ENCODE assay signal across 16 mouse cellular contexts in the genomic region with DNA sequence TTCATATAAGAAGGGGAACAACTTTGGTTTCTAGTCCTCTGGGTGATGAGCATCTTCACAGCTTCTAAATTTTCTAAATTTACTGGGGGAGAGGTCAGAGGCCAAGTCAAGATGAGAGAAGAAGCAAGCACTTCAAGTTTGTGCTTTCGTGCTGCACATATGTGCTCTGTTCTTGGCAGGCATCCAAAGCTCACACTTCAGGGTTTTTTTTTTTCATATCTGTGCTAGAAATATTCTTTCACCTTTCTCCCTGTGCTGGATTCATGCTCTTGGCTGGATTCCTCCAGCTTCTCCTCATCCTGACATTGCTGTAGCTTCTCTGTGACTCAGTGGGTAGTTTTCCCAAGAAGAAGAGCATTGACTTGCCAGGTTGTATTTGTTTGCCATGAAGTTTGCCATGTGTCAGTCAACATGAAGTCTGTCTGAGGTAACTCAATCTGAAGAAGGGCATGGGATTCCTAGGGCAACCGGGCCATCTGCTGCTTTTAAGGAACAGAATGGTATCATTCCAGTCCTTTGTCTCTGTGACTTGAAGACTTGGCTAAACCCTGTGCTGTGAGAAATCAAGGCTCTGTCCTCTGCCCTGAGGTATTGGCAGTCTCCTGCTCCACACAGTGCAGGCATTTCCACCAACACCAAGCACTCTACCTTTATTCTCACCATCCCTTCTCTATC.
DNase-seq lines count a peak whose midpoint lies in the region; ATAC-seq and TF ChIP-seq lines count a peak whose summit lies in the region.
"Had no signal": no experiment of that assay in that cellular context is flagged by ENCODE, and none has a peak within 500 bp of the region (broad histone marks: within the 10 kb centered on the region; RNA-seq: fewer than 3 reads in every experiment).

No protein-coding gene starts in this region.

- no peak for TF ChIP-seq CTCF in hindbrain, postnatal 0 days (IDR thresholded peaks at IDR 0.05; ENCODE audit: low read depth)
- TF ChIP-seq CTCF in midbrain, postnatal 0 days (IDR thresholded peaks at IDR 0.05) = no peak
- TF ChIP-seq CTCF in forebrain, postnatal 0 days (IDR thresholded peaks at IDR 0.05; ENCODE audit: low read depth) = no peak

- no peak overlapping the region for H3K4me2 ChIP-seq in embryonic facial prominence, embryonic 14.5 days (ENCODE audit: low read depth, low read length)
- H3K4me2 ChIP-seq in hindbrain, postnatal 0 days (ENCODE audit: low read depth, low read length) = no peak overlapping the region
- no peak overlapping the region for H3K4me2 ChIP-seq in midbrain, postnatal 0 days (ENCODE audit: low read depth, low read length, poor library complexity, severe bottlenecking)
- H3K4me2 ChIP-seq in midbrain, embryonic 11.5 days = no peak overlapping the region
- H3K4me2 ChIP-seq in forebrain, postnatal 0 days (ENCODE audit: low read depth) = no peak overlapping the region
- H3K4me2 ChIP-seq: hindbrain, embryonic 15.5 days; neural tube, embryonic 12.5 days had no signal

- peaks cover 5% of the 10 kb centered on the region; the same call in 1 of the 2 replicates for H3K4me1 ChIP-seq in embryonic facial prominence, embryonic 14.5 days (ENCODE audit: control insufficient read depth, insufficient read depth, low read length)
- no peaks in the 10 kb centered on the region for H3K4me1 ChIP-seq in embryonic facial prominence, embryonic 10.5 days
- no peaks in the 10 kb centered on the region for H3K4me1 ChIP-seq in hindbrain, postnatal 0 days (ENCODE audit: insufficient read depth, low read length)
- H3K4me1 ChIP-seq in hindbrain, embryonic 10.5 days (replicated peaks) = no peaks in the 10 kb centered on the region
- no peaks in the 10 kb centered on the region for H3K4me1 ChIP-seq in midbrain, postnatal 0 days (ENCODE audit: insufficient read depth, low read length)
- no peaks in the 10 kb centered on the region for H3K4me1 ChIP-seq in midbrain, embryonic 11.5 days (ENCODE audit: control insufficient read depth, insufficient read depth, low read length)
- 0 out of 2 replicates have a peak, but pooled peaks cover 8% of the 10 kb centered on the region for H3K4me1 ChIP-seq in forebrain, postnatal 0 days (ENCODE audit: insufficient read depth)
- H3K4me1 ChIP-seq: neural tube, embryonic 12.5 days had no signal

- H3K9me3 ChIP-seq in embryonic facial prominence, embryonic 14.5 days (ENCODE audit: control insufficient read depth, low read length) = no peaks in the 10 kb centered on the region
- H3K9me3 ChIP-seq in embryonic facial prominence, embryonic 10.5 days = no peaks in the 10 kb centered on the region
- H3K9me3 ChIP-seq in hindbrain, postnatal 0 days (ENCODE audit: low read length) = no peaks in the 10 kb centered on the region
- H3K9me3 ChIP-seq in hindbrain, embryonic 10.5 days = no peaks in the 10 kb centered on the region
- H3K9me3 ChIP-seq in midbrain, postnatal 0 days (ENCODE audit: low read length) = no peaks in the 10 kb centered on the region
- no peaks in the 10 kb centered on the region for H3K9me3 ChIP-seq in midbrain, embryonic 11.5 days (ENCODE audit: control insufficient read depth, low read length)
- H3K9me3 ChIP-seq in forebrain, postnatal 0 days (ENCODE audit: low read length) = no peaks in the 10 kb centered on the region
- H3K9me3 ChIP-seq: hindbrain, embryonic 15.5 days; neural tube, embryonic 12.5 days had no signal

- no peak overlapping the region for H3K4me3 ChIP-seq in embryonic facial prominence, embryonic 14.5 days (ENCODE audit: low read depth, low read length)
- no peak overlapping the region for H3K4me3 ChIP-seq in embryonic facial prominence, embryonic 10.5 days
- no peak overlapping the region for H3K4me3 ChIP-seq in hindbrain, postnatal 0 days (ENCODE audit: low read length)
- no peak overlapping the region for H3K4me3 ChIP-seq in hindbrain, embryonic 10.5 days
- H3K4me3 ChIP-seq in midbrain, postnatal 0 days (ENCODE audit: low read depth, low read length) = no peak overlapping the region
- no peak overlapping the region for H3K4me3 ChIP-seq in midbrain, embryonic 11.5 days (ENCODE audit: low read depth, low read length)
- H3K4me3 ChIP-seq in forebrain, postnatal 0 days (ENCODE audit: low read depth, low read length) = no peak overlapping the region
- H3K4me3 ChIP-seq: hindbrain, embryonic 15.5 days; neural tube, embryonic 12.5 days had no signal

- WGBS in embryonic facial prominence, embryonic 14.5 days = 45% methylated on average over 2 of the region's 2 CpGs
- WGBS in embryonic facial prominence, embryonic 10.5 days = 70% methylated on average over 2 of the region's 2 CpGs
- 47% methylated on average over 2 of the region's 2 CpGs for WGBS in hindbrain, postnatal 0 days
- WGBS in hindbrain, embryonic 10.5 days = 74% methylated on average over 2 of the region's 2 CpGs
- WGBS in midbrain, postnatal 0 days = 68% methylated on average over 2 of the region's 2 CpGs
- WGBS in midbrain, embryonic 11.5 days = 78% methylated on average over 2 of the region's 2 CpGs
- 35% methylated on average over 2 of the region's 2 CpGs for WGBS in forebrain, postnatal 0 days

- no peak overlapping the region for H3K9ac ChIP-seq in embryonic facial prominence, embryonic 14.5 days (ENCODE audit: low read depth, low read length)
- H3K9ac ChIP-seq in hindbrain, postnatal 0 days (replicated peaks; ENCODE audit: low read length) = no peak overlapping the region
- no peak overlapping the region for H3K9ac ChIP-seq in midbrain, postnatal 0 days (replicated peaks; ENCODE audit: low read length, poor library complexity, severe bottlenecking)
- H3K9ac ChIP-seq in midbrain, embryonic 11.5 days (ENCODE audit: low read length) = no peak overlapping the region
- no peak overlapping the region for H3K9ac ChIP-seq in forebrain, postnatal 0 days
- H3K9ac ChIP-seq: hindbrain, embryonic 15.5 days; neural tube, embryonic 12.5 days had no signal

- ATAC-seq in embryonic facial prominence, embryonic 14.5 days (ENCODE audit: low read depth) = no peak
- peak; percentile 43; the same call in 1 of the 2 replicates for ATAC-seq in hindbrain, postnatal 0 days
- ATAC-seq in midbrain, postnatal 0 days (ENCODE audit: low FRiP score) = no peak
- no peak for ATAC-seq in midbrain, embryonic 11.5 days (ENCODE audit: low FRiP score)
- ATAC-seq in forebrain, postnatal 0 days = no peak

- H3K36me3 ChIP-seq in embryonic facial prominence, embryonic 14.5 days (ENCODE audit: control insufficient read depth, insufficient read depth, low read length) = no peaks in the 10 kb centered on the region
- H3K36me3 ChIP-seq in embryonic facial prominence, embryonic 10.5 days (replicated peaks) = no peaks in the 10 kb centered on the region
- no peaks in the 10 kb centered on the region for H3K36me3 ChIP-seq in hindbrain, postnatal 0 days (ENCODE audit: insufficient read depth, low read length)
- H3K36me3 ChIP-seq in hindbrain, embryonic 10.5 days = no peaks in the 10 kb centered on the region
- H3K36me3 ChIP-seq in midbrain, postnatal 0 days (ENCODE audit: insufficient read depth, low read length) = no peaks in the 10 kb centered on the region
- H3K36me3 ChIP-seq in midbrain, embryonic 11.5 days (ENCODE audit: control insufficient read depth, insufficient read depth, low read length) = no peaks in the 10 kb centered on the region
- no peaks in the 10 kb centered on the region for H3K36me3 ChIP-seq in forebrain, postnatal 0 days (ENCODE audit: insufficient read depth)
- H3K36me3 ChIP-seq: hindbrain, embryonic 15.5 days; neural tube, embryonic 12.5 days had no signal

- DNase-seq in embryonic facial prominence, embryonic 14.5 days (ENCODE audit: low spot score) = peak; percentile 32
- no peak for DNase-seq in embryonic facial prominence, embryonic 10.5 days (ENCODE audit: low spot score)
- peak; percentile 20 for DNase-seq in hindbrain, postnatal 0 days (ENCODE audit: low spot score)
- no peak for DNase-seq in hindbrain, embryonic 10.5 days (ENCODE audit: low spot score)
- DNase-seq in midbrain, postnatal 0 days (ENCODE audit: low spot score) = peak; percentile 36
- DNase-seq in midbrain, embryonic 11.5 days (ENCODE audit: low spot score, missing footprints) = no peak
- peak; percentile 25 for DNase-seq in forebrain, postnatal 0 days
- no peak for DNase-seq in ovary, postnatal 10 days (ENCODE audit: low spot score)
- DNase-seq: heart, adult 11 months; kidney, adult 18-20 months; kidney, postnatal 25 days; lung, adult 2 months; right cerebral cortex, postnatal 25 days had no signal

- no peaks in the 10 kb centered on the region for H3K27me3 ChIP-seq in embryonic facial prominence, embryonic 14.5 days (replicated peaks; ENCODE audit: control insufficient read depth, insufficient read depth, low read length)
- H3K27me3 ChIP-seq in embryonic facial prominence, embryonic 10.5 days (replicated peaks; ENCODE audit: low read depth, poor library complexity, severe bottlenecking) = no peaks in the 10 kb centered on the region
- no peaks in the 10 kb centered on the region for H3K27me3 ChIP-seq in hindbrain, postnatal 0 days (ENCODE audit: insufficient read depth, low read length)
- no peaks in the 10 kb centered on the region for H3K27me3 ChIP-seq in hindbrain, embryonic 10.5 days (ENCODE audit: insufficient read depth, poor library complexity, severe bottlenecking)
- no peaks in the 10 kb centered on the region for H3K27me3 ChIP-seq in midbrain, postnatal 0 days (ENCODE audit: insufficient read depth, low read length)
- H3K27me3 ChIP-seq in midbrain, embryonic 11.5 days (ENCODE audit: control insufficient read depth, insufficient read depth, low read length) = no peaks in the 10 kb centered on the region
- no peaks in the 10 kb centered on the region for H3K27me3 ChIP-seq in forebrain, postnatal 0 days (ENCODE audit: insufficient read depth, low read length)
- H3K27me3 ChIP-seq: CH12.LX; hindbrain, embryonic 15.5 days; neural tube, embryonic 12.5 days had no signal

- no peak overlapping the region for H3K27ac ChIP-seq in embryonic facial prominence, embryonic 14.5 days (replicated peaks; ENCODE audit: low read depth, low read length)
- H3K27ac ChIP-seq in embryonic facial prominence, embryonic 10.5 days (replicated peaks) = no peak overlapping the region
- no peak overlapping the region for H3K27ac ChIP-seq in hindbrain, postnatal 0 days
- no peak overlapping the region for H3K27ac ChIP-seq in hindbrain, embryonic 10.5 days
- no peak overlapping the region for H3K27ac ChIP-seq in midbrain, postnatal 0 days (ENCODE audit: low read depth, low read length)
- H3K27ac ChIP-seq in midbrain, embryonic 11.5 days (ENCODE audit: low read depth, low read length) = no peak overlapping the region
- H3K27ac ChIP-seq in forebrain, postnatal 0 days (ENCODE audit: low read depth, low read length) = no peak overlapping the region
- H3K27ac ChIP-seq: hindbrain, embryonic 15.5 days; neural tube, embryonic 12.5 days had no signal

Comparison
In these comparisons a context has a peak if more than half of its experiments do, and no peak if none do; other contexts are left out.
1. DNase-seq: peak in embryonic facial prominence, embryonic 14.5 days (single experiment), hindbrain, postnatal 0 days (single experiment), midbrain, postnatal 0 days (single experiment) and forebrain, postnatal 0 days (single experiment); none in embryonic facial prominence, embryonic 10.5 days (single experiment), hindbrain, embryonic 10.5 days (single experiment), midbrain, embryonic 11.5 days (single experiment) and ovary, postnatal 10 days (single experiment).